Mouse (Mus musculus): ENCODE data around the gene Ankef1. TPM values are rescaled to one million over a fixed set of nuclear protein-coding genes. Genes with fewer than 3 reads are reported as not detected.

Gene Ankef1
- total and polyA plus RNA-seq, 2 experiments from 2014 or later = 0.60 to 1.5 TPM

DNA sequence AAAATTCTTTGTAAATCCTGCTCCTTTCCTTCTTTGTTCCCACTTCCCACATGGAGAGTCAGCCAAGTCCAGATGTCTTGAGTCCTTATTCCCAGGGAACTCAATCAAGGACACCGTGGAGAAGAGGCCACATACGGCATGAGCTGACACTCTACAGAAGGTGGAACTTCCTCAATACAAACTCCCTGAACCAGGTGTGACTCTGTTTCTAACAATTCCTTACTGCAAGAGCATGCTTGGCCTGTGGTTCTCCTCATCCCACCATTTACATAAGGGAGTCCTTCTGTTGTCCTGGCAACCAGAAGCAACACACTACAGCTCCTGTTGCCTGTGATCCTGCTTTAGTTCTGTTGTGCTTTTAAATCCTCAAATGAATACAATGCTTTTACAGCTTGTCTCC, 13.8 kb downstream of the Ankef1 start:
- WGBS = 65% methylated on average over 2 of the region's 2 CpGs
- Histone ChIP-seq H3K4me1 (ENCODE audit: insufficient read depth, low read length) (0 out of 2 replicates have a peak, but pooled peaks cover 3% of the 10 kb centered on the region), H3K4me2 (ENCODE audit: low read depth, low read length) (no peak overlapping the region), H3K9me3 (ENCODE audit: low read length) (no peaks in the 10 kb centered on the region), H3K27me3 (ENCODE audit: insufficient read depth, low read length) (no peaks in the 10 kb centered on the region), H3K9ac (replicated peaks; ENCODE audit: low read length) (no peak overlapping the region), H3K27ac (no peak overlapping the region), H3K4me3 (ENCODE audit: low read length) (no peak overlapping the region), H3K36me3 (ENCODE audit: insufficient read depth, low read length) (no peaks in the 10 kb centered on the region)
- DNase-seq (ENCODE audit: low spot score) (no peak), ATAC-seq (no peak)
- TF ChIP-seq CTCF (IDR thresholded peaks at IDR 0.05; ENCODE audit: low read depth) = no peak

DNA sequence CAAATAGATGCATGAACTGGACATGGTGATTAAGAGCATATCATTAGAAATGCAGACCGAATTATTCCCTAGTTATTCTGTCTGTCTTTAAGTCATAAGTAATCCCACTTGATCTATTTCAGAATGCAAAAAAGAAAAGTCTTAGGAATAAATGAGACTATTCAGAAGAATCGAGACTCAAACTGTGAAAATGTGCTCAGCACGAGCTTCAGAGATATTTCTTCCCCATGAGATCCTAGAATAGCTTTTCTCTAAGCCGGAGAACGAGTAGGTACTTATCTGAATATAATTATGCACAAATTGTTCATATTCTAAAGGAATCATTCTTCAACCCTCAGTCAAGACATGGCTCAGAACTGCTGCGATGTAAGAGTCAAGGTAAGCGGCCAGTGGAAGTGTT, 27.2 kb downstream of the Ankef1 start:
- Histone ChIP-seq H3K9me3 (ENCODE audit: low read length) (no peaks in the 10 kb centered on the region), H3K27ac (no peak overlapping the region), H3K4me1 (ENCODE audit: insufficient read depth, low read length) (no peaks in the 10 kb centered on the region), H3K36me3 (ENCODE audit: insufficient read depth, low read length) (no peaks in the 10 kb centered on the region), H3K9ac (replicated peaks; ENCODE audit: low read length) (no peak overlapping the region), H3K4me3 (ENCODE audit: low read length) (no peak overlapping the region), H3K4me2 (ENCODE audit: low read depth, low read length) (no peak overlapping the region), H3K27me3 (ENCODE audit: insufficient read depth, low read length) (no peaks in the 10 kb centered on the region)
- DNase-seq (ENCODE audit: low spot score) (no peak), ATAC-seq (no peak)
- no peak for TF ChIP-seq CTCF (IDR thresholded peaks at IDR 0.05; ENCODE audit: low read depth)
- WGBS = 78% methylated on average over 7 of the region's 7 CpGs

DNA sequence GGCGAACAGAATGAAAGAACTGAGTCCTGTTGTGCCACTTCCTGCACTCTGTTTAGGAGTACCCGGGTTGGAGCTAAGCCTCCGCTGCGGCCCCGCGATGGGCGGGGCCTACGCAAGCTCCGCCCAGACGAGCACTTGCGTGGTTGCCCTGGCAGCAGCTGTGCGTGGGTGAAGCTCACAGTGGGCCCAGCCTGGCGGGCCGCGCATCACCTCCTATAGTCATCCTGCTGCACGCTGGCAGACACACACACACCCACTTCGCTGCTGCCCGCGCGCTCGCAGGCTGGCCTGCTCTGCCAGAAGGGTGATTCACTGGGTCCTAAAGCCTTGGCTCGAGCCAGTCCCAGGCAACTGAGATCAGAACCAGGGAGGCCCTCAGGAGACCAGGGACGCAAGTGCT, 30.3 kb downstream of the Ankef1 start:
- peak; percentile 95 for DNase-seq (ENCODE audit: low spot score)
- WGBS = under 1% methylated on average over 23 of the region's 23 CpGs

DNA sequence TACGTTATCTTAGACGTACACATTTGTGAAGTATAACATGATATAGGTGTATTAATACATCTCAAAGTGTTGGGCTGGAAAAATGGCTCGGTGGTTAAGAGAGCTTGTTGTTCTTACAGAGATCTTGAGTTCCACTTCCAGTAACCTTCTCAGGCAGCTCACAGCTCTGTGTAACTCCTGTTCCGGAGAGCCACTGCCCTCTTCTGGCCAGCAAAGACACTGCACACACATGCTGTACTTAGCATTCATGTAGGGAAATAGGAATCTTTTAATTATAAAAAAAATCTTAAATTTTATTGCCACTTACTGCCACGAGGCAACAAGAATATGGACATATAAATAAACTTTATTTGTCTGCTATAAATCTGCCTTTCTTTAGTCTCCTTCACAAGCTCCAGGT, 56.3 kb downstream of the Ankef1 start:
- no peak overlapping the region for H3K27ac ChIP-seq
- DNase-seq (ENCODE audit: low spot score) = no peak
- ATAC-seq = no peak

More for the DNA sequence above, 30.3 kb downstream of the Ankef1 start:
- H3K4me1 ChIP-seq (ENCODE audit: insufficient read depth, low read length) = no peaks in the 10 kb centered on the region
- peak overlapping the region; percentile 50 for H3K4me3 ChIP-seq (ENCODE audit: low read length)
- no peaks in the 10 kb centered on the region for H3K36me3 ChIP-seq (ENCODE audit: insufficient read depth, low read length)
- ATAC-seq = peak; percentile 99
- TF ChIP-seq CTCF (IDR thresholded peaks at IDR 0.05; ENCODE audit: low read depth) = no peak
- H3K9me3 ChIP-seq (ENCODE audit: low read length) = no peaks in the 10 kb centered on the region
- H3K27me3 ChIP-seq (ENCODE audit: insufficient read depth, low read length) = no peaks in the 10 kb centered on the region
- peak overlapping the region; percentile 66; the same call in 1 of the 2 replicates for H3K27ac ChIP-seq
- peak overlapping the region; percentile 56 for H3K9ac ChIP-seq (replicated peaks; ENCODE audit: low read length)
- H3K4me2 ChIP-seq (ENCODE audit: low read depth, low read length) = peak overlapping the region; percentile 69

DNA sequence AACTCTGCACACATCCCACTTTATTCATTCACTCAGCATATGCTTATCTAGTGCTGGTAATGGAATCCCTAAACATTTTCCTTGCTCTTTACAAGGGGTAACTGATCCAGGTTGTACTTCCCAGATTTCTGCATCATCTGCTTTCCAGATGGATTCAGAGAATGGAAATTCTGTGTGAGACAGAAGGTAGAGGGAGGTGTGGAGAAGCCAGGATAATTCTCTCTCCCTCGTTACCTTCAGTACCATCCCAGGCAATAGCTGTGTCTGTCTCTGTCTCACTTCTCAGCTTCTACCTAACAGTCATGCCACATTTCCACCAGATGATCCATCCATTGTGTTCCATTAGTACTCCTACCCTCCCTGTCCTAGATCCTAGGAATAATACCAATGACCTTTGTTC, 60.6 kb downstream of the Ankef1 start:
- Histone ChIP-seq H3K27me3 (ENCODE audit: insufficient read depth, low read length) (no peaks in the 10 kb centered on the region), H3K4me3 (ENCODE audit: low read length) (no peak overlapping the region), H3K27ac (no peak overlapping the region), H3K4me2 (ENCODE audit: low read depth, low read length) (no peak overlapping the region), H3K9ac (replicated peaks; ENCODE audit: low read length) (no peak overlapping the region), H3K9me3 (ENCODE audit: low read length) (no peaks in the 10 kb centered on the region), H3K36me3 (ENCODE audit: insufficient read depth, low read length) (no peaks in the 10 kb centered on the region), H3K4me1 (ENCODE audit: insufficient read depth, low read length) (no peaks in the 10 kb centered on the region)
- TF ChIP-seq CTCF (IDR thresholded peaks at IDR 0.05; ENCODE audit: low read depth) = no peak
- DNase-seq (ENCODE audit: low spot score) (no peak), ATAC-seq (no peak)
- 83% methylated on average over 1 of the region's 1 CpGs for WGBS

More for the DNA sequence above, 56.3 kb downstream of the Ankef1 start:
- Histone ChIP-seq H3K4me3 (ENCODE audit: low read length) (no peak overlapping the region), H3K9ac (replicated peaks; ENCODE audit: low read length) (no peak overlapping the region), H3K4me1 (ENCODE audit: insufficient read depth, low read length) (no peaks in the 10 kb centered on the region), H3K36me3 (ENCODE audit: insufficient read depth, low read length) (no peaks in the 10 kb centered on the region), H3K9me3 (ENCODE audit: low read length) (no peaks in the 10 kb centered on the region), H3K4me2 (ENCODE audit: low read depth, low read length) (no peak overlapping the region), H3K27me3 (ENCODE audit: insufficient read depth, low read length) (no peaks in the 10 kb centered on the region)
- TF ChIP-seq CTCF (IDR thresholded peaks at IDR 0.05; ENCODE audit: low read depth) = peak; percentile 26
- WGBS = 70% methylated on average over 5 of the region's 5 CpGs

DNA sequence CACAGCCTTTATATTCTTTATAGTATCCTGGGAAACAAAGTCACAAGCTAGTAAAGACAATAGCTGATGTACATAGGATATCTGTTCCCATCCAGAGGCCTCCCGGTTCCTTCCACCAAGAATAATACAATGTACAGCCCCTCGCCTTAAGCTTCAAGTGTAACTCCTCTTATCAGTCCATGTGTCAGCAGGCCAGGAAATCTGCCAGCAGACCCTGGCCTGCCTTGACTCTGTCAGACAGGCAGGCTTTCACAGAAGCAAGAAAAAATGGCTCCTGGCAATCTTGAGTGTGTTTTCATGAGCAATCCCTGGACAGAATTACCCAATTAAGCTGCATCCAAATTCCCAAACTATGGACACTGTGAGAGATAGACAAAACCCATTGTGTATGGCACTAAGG, 69.1 kb downstream of the Ankef1 start:
- DNase-seq (ENCODE audit: low spot score) (no peak), ATAC-seq (no peak)
- no peak overlapping the region for H3K27ac ChIP-seq
- H3K4me3 ChIP-seq (ENCODE audit: low read length) = no peak overlapping the region
- no peaks in the 10 kb centered on the region for H3K4me1 ChIP-seq (ENCODE audit: insufficient read depth, low read length)
- WGBS = 75% methylated on average over 2 of the region's 2 CpGs
- no peaks in the 10 kb centered on the region for H3K9me3 ChIP-seq (ENCODE audit: low read length)
- TF ChIP-seq CTCF (IDR thresholded peaks at IDR 0.05; ENCODE audit: low read depth) = no peak
- H3K36me3 ChIP-seq (ENCODE audit: insufficient read depth, low read length) = no peaks in the 10 kb centered on the region
- no peaks in the 10 kb centered on the region for H3K27me3 ChIP-seq (ENCODE audit: insufficient read depth, low read length)
- no peak overlapping the region for H3K4me2 ChIP-seq (ENCODE audit: low read depth, low read length)
- no peak overlapping the region for H3K9ac ChIP-seq (replicated peaks; ENCODE audit: low read length)

DNA sequence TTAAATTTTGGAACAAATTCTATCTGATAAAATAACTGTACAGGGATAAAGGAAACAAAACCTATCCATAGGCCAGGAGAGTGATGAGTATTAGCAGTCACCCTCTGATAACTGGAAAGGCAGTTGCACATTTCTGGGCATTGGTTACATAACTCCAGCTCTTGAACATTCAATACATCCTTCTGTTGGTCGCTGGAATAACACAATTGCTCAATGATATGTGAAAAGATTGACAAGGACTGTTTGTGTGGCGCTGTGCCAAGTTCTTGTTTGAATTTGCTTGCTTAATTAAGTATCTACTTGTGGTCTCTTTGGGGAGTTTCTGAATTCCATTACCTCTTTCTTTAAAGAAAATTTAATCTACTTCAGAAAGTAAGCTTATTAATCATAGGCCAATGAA, 81.1 kb downstream of the Ankef1 start:
- Histone ChIP-seq H3K27me3 (ENCODE audit: insufficient read depth, low read length) (no peaks in the 10 kb centered on the region), H3K4me2 (ENCODE audit: low read depth, low read length) (no peak overlapping the region), H3K4me3 (ENCODE audit: low read length) (no peak overlapping the region), H3K27ac (no peak overlapping the region), H3K4me1 (ENCODE audit: insufficient read depth, low read length) (no peaks in the 10 kb centered on the region), H3K9me3 (ENCODE audit: low read length) (no peaks in the 10 kb centered on the region), H3K9ac (replicated peaks; ENCODE audit: low read length) (no peak overlapping the region), H3K36me3 (ENCODE audit: insufficient read depth, low read length) (no peaks in the 10 kb centered on the region)
- ATAC-seq = no peak
- peak; percentile 40 for DNase-seq (ENCODE audit: low spot score)
- no peak for TF ChIP-seq CTCF (IDR thresholded peaks at IDR 0.05; ENCODE audit: low read depth)
- WGBS = 40% methylated on average over 2 of the region's 2 CpGs
